Mouse (Mus musculus) CH12.LX (cell line): ENCODE measurements at regions not wholly inside any gene's neighbourhood (a gene's known extent, or its start where the extent isn't known, plus 50 kb on each side); places are given as distances from the start of the nearest gene placed in this dataset.

Experiments used
- DNase-seq: peaks from one replicate; pipeline ENCODE4 v3.0.0-alpha.2; 2013; ENCODE audit errors: extremely low read depth
- H3K27ac ChIP-seq: 2 replicates; pipeline ENCODE4 v1.5.1; 2012; ENCODE audit warnings: low read depth, mild to moderate bottlenecking, control low read depth, moderate library complexity; ENCODE audit not compliant: insufficient read depth
- H3K27me3 ChIP-seq: replicated peaks from 2 replicates; pipeline ENCODE3; 2012; ENCODE audit warnings: inconsistent platforms
- H3K36me3 ChIP-seq, 2 experiments: replicated peaks in 1 of 2; 2 replicates each; pipeline versions ENCODE3 to v1.6.1; 2012; ENCODE audit warnings: inconsistent platforms in 1 of 2, low read length in 1 of 2, mild to moderate bottlenecking in 1 of 2, mixed read lengths in 1 of 2, moderate library complexity in 1 of 2; ENCODE audit not compliant: control insufficient read depth in 1 of 2, insufficient read depth in 1 of 2
- H3K4me1 ChIP-seq, 2 experiments: 2 replicates each; pipeline ENCODE4 v1.6.1; 2012; ENCODE audit warnings: inconsistent platforms in 1 of 2, moderate library complexity in 1 of 2; ENCODE audit not compliant: insufficient read depth in 2 of 2, control insufficient read depth in 1 of 2
- H3K4me2 ChIP-seq: 2 replicates; pipeline ENCODE4 v1.6.1; 2012; ENCODE audit warnings: low read depth, mild to moderate bottlenecking, control low read depth; ENCODE audit not compliant: poor library complexity, insufficient read depth, severe bottlenecking
- H3K4me3 ChIP-seq, 3 experiments: fragments of 150-350 bp in 1 of 3; sonication (generic) in 1 of 3; replicated peaks in 1 of 3; 2 replicates each; pipeline versions ENCODE3 to v1.5.1; 2011 to 2012; ENCODE audit warnings: low read depth in 2 of 3, low read length in 2 of 3, mild to moderate bottlenecking in 2 of 3, moderate library complexity in 2 of 3, control low read depth in 1 of 3, improper control_type of control experiment in 1 of 3, inconsistent platforms in 1 of 3, mixed read lengths in 1 of 3; ENCODE audit not compliant: poor library complexity in 1 of 3
- H3K79me2 ChIP-seq: replicated peaks from 2 replicates; pipeline ENCODE4 v1.6.1; 2012; ENCODE audit warnings: mild to moderate bottlenecking, moderate library complexity; ENCODE audit not compliant: control insufficient read depth, poor library complexity, insufficient read depth, severe bottlenecking; ENCODE audit errors: extremely low read depth
- H3K9ac ChIP-seq: 2 replicates; pipeline ENCODE4 v1.6.1; 2012; ENCODE audit warnings: low read depth, mild to moderate bottlenecking, control low read depth, moderate library complexity; ENCODE audit not compliant: insufficient read depth
- H3K9me3 ChIP-seq: replicated peaks from 2 replicates; pipeline ENCODE3; 2012; ENCODE audit warnings: low read length, inconsistent platforms, mixed read lengths
- BHLHE40 ChIP-seq: IDR thresholded peaks from 2 replicates; pipeline ENCODE4 v1.6.1; 2011; ENCODE audit warnings: mild to moderate bottlenecking, low read depth, low read length, improper control_type of control experiment
- CHD2 ChIP-seq: IDR thresholded peaks from 2 replicates; pipeline ENCODE4 v1.6.1; 2011; ENCODE audit warnings: low read length, improper control_type of control experiment
- CTCF ChIP-seq, 2 experiments: IDR thresholded peaks in 1 of 2; conservative IDR thresholded peaks in 1 of 2; 2 replicates each; pipeline ENCODE4 v1.5.1; 2011 to 2012; ENCODE audit warnings: low read depth in 2 of 2, low read length in 2 of 2, improper control_type of control experiment in 1 of 2, inconsistent platforms in 1 of 2, mild to moderate bottlenecking in 1 of 2, moderate library complexity in 1 of 2
- E2F4 ChIP-seq: IDR thresholded peaks from 2 replicates; pipeline ENCODE4 v1.6.1; 2011; ENCODE audit warnings: low read depth, low read length, improper control_type of control experiment; ENCODE audit not compliant: insufficient replicate concordance
- ELF1 ChIP-seq: IDR thresholded peaks from 2 replicates; pipeline ENCODE4 v1.6.1; 2014; ENCODE audit warnings: low read depth, mild to moderate bottlenecking, inconsistent platforms, low read length, improper control_type of control experiment
- EP300 ChIP-seq: IDR thresholded peaks from 2 replicates; pipeline ENCODE4 v1.6.1; 2011; ENCODE audit warnings: low read length, improper control_type of control experiment
- GABPA ChIP-seq: IDR thresholded peaks from 2 replicates; pipeline ENCODE4 v1.6.1; 2012; ENCODE audit warnings: low read depth, low read length, improper control_type of control experiment, inconsistent platforms; ENCODE audit not compliant: insufficient replicate concordance
- IRF4 ChIP-seq: IDR thresholded peaks from 2 replicates; pipeline ENCODE4 v1.6.1; 2014; ENCODE audit warnings: low read depth, mild to moderate bottlenecking, inconsistent platforms, low read length, improper control_type of control experiment
- JUN ChIP-seq: IDR thresholded peaks from 2 replicates; pipeline ENCODE4 v1.6.1; 2011; ENCODE audit warnings: low read depth, mild to moderate bottlenecking, low read length, improper control_type of control experiment, moderate library complexity; ENCODE audit not compliant: insufficient read depth
- MAFK ChIP-seq: IDR thresholded peaks from 2 replicates; pipeline ENCODE4 v1.6.1; 2011; ENCODE audit warnings: low read length, improper control_type of control experiment; ENCODE audit not compliant: insufficient replicate concordance
- MAX ChIP-seq: IDR thresholded peaks from 2 replicates; pipeline ENCODE4 v1.6.1; 2011; ENCODE audit warnings: low read length, improper control_type of control experiment
- MEF2A ChIP-seq: IDR thresholded peaks from 2 replicates; pipeline ENCODE4 v1.6.1; 2014; ENCODE audit warnings: low read depth, mild to moderate bottlenecking, inconsistent platforms, low read length, improper control_type of control experiment, borderline replicate concordance
- NELFE ChIP-seq: IDR thresholded peaks from 2 replicates; pipeline ENCODE4 v1.6.1; 2011; ENCODE audit warnings: low read depth, low read length, improper control_type of control experiment
- NRF1 ChIP-seq: IDR thresholded peaks from 2 replicates; pipeline ENCODE4 v1.6.1; 2014; ENCODE audit warnings: low read depth, mild to moderate bottlenecking, inconsistent platforms, low read length, improper control_type of control experiment, moderate library complexity
- PAX5 ChIP-seq: IDR thresholded peaks from 2 replicates; pipeline ENCODE4 v1.6.1; 2012; ENCODE audit warnings: low read length, inconsistent platforms, mixed read lengths
- POLR2A ChIP-seq: IDR thresholded peaks from 2 replicates; pipeline ENCODE4 v1.6.1; 2011; ENCODE audit warnings: low read depth, mild to moderate bottlenecking, improper control_type of control experiment, low read length
- RAD21 ChIP-seq: IDR thresholded peaks from 2 replicates; pipeline ENCODE4 v1.6.1; 2011; ENCODE audit warnings: low read depth, mild to moderate bottlenecking, low read length, improper control_type of control experiment, moderate library complexity
- RCOR1 ChIP-seq: conservative IDR thresholded peaks from 2 replicates; pipeline ENCODE4 v1.6.1; 2012; ENCODE audit warnings: low read depth, mild to moderate bottlenecking, inconsistent platforms, low read length, improper control_type of control experiment
- SIN3A ChIP-seq: IDR thresholded peaks from 2 replicates; pipeline ENCODE4 v1.6.1; 2012; ENCODE audit warnings: low read length, improper control_type of control experiment, inconsistent platforms
- SMC3 ChIP-seq: IDR thresholded peaks from 2 replicates; pipeline ENCODE4 v1.6.1; 2011; ENCODE audit warnings: low read depth, low read length, improper control_type of control experiment
- TBP ChIP-seq: conservative IDR thresholded peaks from 2 replicates; pipeline ENCODE4 v1.6.1; 2011; ENCODE audit warnings: low read depth, low read length, improper control_type of control experiment
- USF1 ChIP-seq: IDR thresholded peaks from 2 replicates; pipeline ENCODE4 v1.6.1; 2014; ENCODE audit warnings: low read depth, mild to moderate bottlenecking, inconsistent platforms, low read length, improper control_type of control experiment
- USF2 ChIP-seq: conservative IDR thresholded peaks from 2 replicates; pipeline ENCODE4 v1.6.1; 2011; ENCODE audit warnings: low read depth, low read length, improper control_type of control experiment
- ZC3H11A ChIP-seq: IDR thresholded peaks from 2 replicates; pipeline ENCODE4 v1.6.1; 2012; ENCODE audit warnings: low read depth, mild to moderate bottlenecking, inconsistent platforms, low read length, improper control_type of control experiment
- dilution Hi-C: fragments of 300-500 bp; cut with MboI; formaldehyde crosslinking; loops from 2 replicates; pipeline ENCODE4 v1.14.3; 2020; ENCODE audit warnings: low sequenced_read_pairs; ENCODE audit not compliant: extremely low pct_unique_long_range_greater_than_20kb, extremely low pct_ligation_motif_present
- in situ Hi-C: fragments of 300-500 bp; cut with MboI; formaldehyde crosslinking; loops from 3 replicates; pipeline ENCODE4 v1.14.3; 2019; ENCODE audit warnings: low sequenced_read_pairs, low pct_ligation_motif_present, low pct_unique_long_range_greater_than_20kb, mixed read lengths

DNA sequence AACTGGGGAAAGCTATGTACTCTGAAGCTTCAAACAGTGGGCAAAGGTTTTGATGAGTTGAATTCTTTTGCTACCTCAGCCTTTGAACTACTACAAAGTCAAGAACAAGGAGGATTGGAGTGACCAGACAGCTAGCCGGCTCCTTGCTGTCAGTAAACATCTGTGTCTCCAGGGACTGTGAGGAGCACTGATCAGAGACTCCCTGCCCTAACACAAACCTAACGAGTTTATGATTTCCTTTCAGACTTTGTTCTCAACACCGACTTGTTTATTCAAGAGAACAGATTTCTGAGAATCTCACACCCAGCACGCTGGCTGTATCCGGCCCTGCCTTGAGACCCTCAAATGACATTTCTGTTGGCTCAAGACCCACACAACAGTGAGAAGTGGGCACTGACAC, 154.4 kb downstream of the Irs2 start:
- dilution Hi-C loops (no loop called here), in situ Hi-C loops (no loop called here)
- no peak overlapping the region for H3K27ac ChIP-seq
- TF ChIP-seq JUN (no peak), EP300 (no peak), BHLHE40 (no peak), USF1 (no peak), SMC3 (no peak), SIN3A (no peak), NRF1 (no peak), ELF1 (no peak), TBP (no peak), POLR2A (no peak), RCOR1 (no peak), CHD2 (no peak), USF2 (no peak), E2F4 (no peak), RAD21 (no peak), NELFE (no peak), GABPA (no peak), ZC3H11A (no peak)
- H3K79me2 ChIP-seq, result no peaks in the 10 kb centered on the region
- DNase-seq, result no peak
- H3K9ac ChIP-seq, result no peak overlapping the region
- no peak overlapping the region for H3K4me2 ChIP-seq
- no peaks in the 10 kb centered on the region for H3K36me3 ChIP-seq
- H3K4me3 ChIP-seq, result no peak overlapping the region
- no peaks in the 10 kb centered on the region for H3K27me3 ChIP-seq
- no peaks in the 10 kb centered on the region for H3K9me3 ChIP-seq
- H3K4me1 ChIP-seq, result peaks cover 4 to 19% of the 10 kb centered on the region in 2 experiments; a peak in 2 of 4 replicates

DNA sequence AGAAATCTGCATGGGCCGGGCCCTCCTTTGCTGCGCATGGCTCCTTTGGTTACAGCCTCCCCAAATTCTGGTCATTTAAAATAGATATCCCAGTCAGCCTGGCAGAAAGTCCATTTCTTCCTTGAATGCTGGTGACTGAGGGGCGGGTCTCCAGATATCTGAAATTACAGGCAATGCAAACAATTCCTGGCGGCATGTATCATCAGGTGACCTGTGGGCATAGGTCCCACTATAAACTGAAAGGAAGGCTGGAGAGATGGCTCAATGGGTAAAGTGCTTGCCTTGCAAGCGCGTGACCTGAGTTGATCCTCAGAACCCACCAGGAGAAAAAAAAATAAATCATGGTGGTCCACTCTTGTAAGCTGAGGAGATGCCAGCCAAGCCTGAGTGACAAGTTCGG, 158.3 kb downstream of the Irs2 start:
- H3K27me3 ChIP-seq, result no peaks in the 10 kb centered on the region
- H3K9me3 ChIP-seq, result no peaks in the 10 kb centered on the region
- H3K9ac ChIP-seq, result no peak overlapping the region
- H3K4me3 ChIP-seq, result no peak overlapping the region
- no peaks in the 10 kb centered on the region for H3K79me2 ChIP-seq
- no peaks in the 10 kb centered on the region for H3K36me3 ChIP-seq
- H3K4me1 ChIP-seq, result peaks cover 4 to 20% of the 10 kb centered on the region in 2 experiments; a peak in 2 of 4 replicates
- dilution Hi-C loops (no loop called here), in situ Hi-C loops (no loop called here)
- TF ChIP-seq PAX5 (no peak), MEF2A (no peak), MAFK (no peak), EP300 (no peak), USF2 (no peak), IRF4 (no peak), CTCF (conservative IDR thresholded peaks at IDR 0.05 in 1 of 2, IDR thresholded peaks at IDR 0.05 in 1 of 2; ENCODE audit: low read depth in 2 of 2, low read length in 2 of 2) (no peak), E2F4 (no peak), MAX (no peak), TBP (no peak), SMC3 (no peak), BHLHE40 (no peak), ZC3H11A (no peak), ELF1 (no peak)
- no peak overlapping the region for H3K4me2 ChIP-seq
- H3K27ac ChIP-seq, result no peak overlapping the region
- DNase-seq, result no peak
